Comparison of ENCODE assay signal across 16 mouse cellular contexts in the genomic region with DNA sequence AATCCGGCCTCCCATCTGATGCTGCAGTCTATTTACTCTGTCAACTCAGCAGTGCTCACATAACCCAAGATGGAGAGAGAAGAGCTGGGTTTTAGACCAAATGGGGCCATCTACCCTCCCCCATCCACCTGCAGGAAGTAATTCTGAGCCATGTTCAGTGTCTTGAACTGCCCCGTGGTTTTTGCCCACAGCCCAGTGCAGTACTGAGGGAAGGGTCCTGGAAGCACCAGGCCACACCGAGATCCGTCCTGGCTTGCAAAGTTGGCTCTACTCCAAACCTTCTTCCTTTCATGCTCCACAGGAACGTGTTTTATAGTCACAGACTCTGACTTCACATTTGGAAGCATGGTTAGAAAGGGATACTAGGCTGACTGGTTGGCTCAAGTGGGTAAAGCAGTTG.
DNase-seq lines count a peak whose midpoint lies in the region; ATAC-seq lines count a peak whose summit lies in the region.
"Had no signal": no experiment of that assay in that cellular context is flagged by ENCODE, and none has a peak within 500 bp of the region (broad histone marks: within the 10 kb centered on the region; RNA-seq: fewer than 3 reads in every experiment).

No protein-coding gene starts in this region.

- WGBS in limb, embryonic 15.5 days: 16% methylated on average over 5 of the region's 5 CpGs

- H3K4me1 ChIP-seq in limb, embryonic 15.5 days: peaks cover 19% of the 10 kb centered on the region
- H3K4me1 ChIP-seq: hindbrain, embryonic 12.5 days; neural tube, embryonic 13.5 days had no signal

- intact Hi-C loops in left cerebral cortex, postnatal 25 days (cut with DNase I): no loop called here

- no peak overlapping the region for H3K9ac ChIP-seq in limb, embryonic 15.5 days
- H3K9ac ChIP-seq: hindbrain, embryonic 12.5 days; liver, embryonic 14.5 days; neural tube, embryonic 13.5 days had no signal

- no peak overlapping the region for H3K4me3 ChIP-seq in limb, embryonic 15.5 days
- H3K4me3 ChIP-seq: erythroblast, embryonic 14.5 days; hindbrain, embryonic 12.5 days; neural tube, embryonic 13.5 days had no signal

- no peaks in the 10 kb centered on the region for H3K9me3 ChIP-seq in limb, embryonic 15.5 days
- H3K9me3 ChIP-seq: neural tube, embryonic 13.5 days had no signal

- H3K36me3 ChIP-seq in limb, embryonic 15.5 days: no peaks in the 10 kb centered on the region
- H3K36me3 ChIP-seq: hindbrain, embryonic 12.5 days; neural tube, embryonic 13.5 days had no signal

- H3K27ac ChIP-seq in limb, embryonic 15.5 days: peak overlapping the region; percentile 57
- H3K27ac ChIP-seq: hindbrain, embryonic 12.5 days; liver, embryonic 14.5 days; neural tube, embryonic 13.5 days had no signal

- no peak for DNase-seq in frontal cortex, postnatal 25 days (ENCODE audit: low spot score in 2 of 2)
- peak; percentile 4 to 14 for DNase-seq in spleen, postnatal 36 days (ENCODE audit: low spot score in 2 of 2)
- DNase-seq in spleen, adult 18-20 months: no peak
- peak; percentile 66 for DNase-seq in thymus, postnatal 4 days
- no peak for DNase-seq in yolk sac, embryonic 10.5 days (ENCODE audit: low spot score)
- no peak for DNase-seq in left cerebral cortex, postnatal 25 days (ENCODE audit: low spot score in 2 of 2)
- DNase-seq: cerebellum, adult 18-20 months; gastrocnemius, postnatal 10 days; lung, postnatal 4 days had no signal

- H3K27me3 ChIP-seq in limb, embryonic 15.5 days: no peaks in the 10 kb centered on the region
- H3K27me3 ChIP-seq: hindbrain, embryonic 12.5 days; neural tube, embryonic 13.5 days had no signal

- ATAC-seq in frontal cortex, adult (ENCODE audit: low TSS enrichment): peak; percentile 8; the same call in 1 of the 2 replicates
- ATAC-seq in limb, embryonic 15.5 days (ENCODE audit: insufficient number of reproducible peaks, low FRiP score, low TSS enrichment, low read depth): no peak
- ATAC-seq: intestine, postnatal 0 days had no signal

- H3K4me2 ChIP-seq in limb, embryonic 15.5 days: no peak overlapping the region
- H3K4me2 ChIP-seq: hindbrain, embryonic 12.5 days; neural tube, embryonic 13.5 days had no signal

Comparison
In these comparisons a context has a peak if more than half of its experiments do, and no peak if none do; other contexts are left out.
1. DNase-seq: peak in spleen, postnatal 36 days (2 of 2) and thymus, postnatal 4 days (single experiment); none in frontal cortex, postnatal 25 days (0 of 2), spleen, adult 18-20 months (0 of 2), yolk sac, embryonic 10.5 days (single experiment) and left cerebral cortex, postnatal 25 days (0 of 2).